Mouse (Mus musculus): ENCODE measurements around the gene Myt1l. TPM values are rescaled to one million over a fixed set of nuclear protein-coding genes. Genes with fewer than 3 reads are reported as not detected.

Gene Myt1l
- polyA plus RNA-seq, 1 experiment from 2014 or later, result not detected

- DNase-seq (ENCODE audit: low spot score) (no peak), ATAC-seq (no peak)
- no peak overlapping the region for H3K9ac ChIP-seq (replicated peaks; ENCODE audit: low read depth)
- TF ChIP-seq EP300 (IDR thresholded peaks at IDR 0.05), result no peak
- TF ChIP-seq CTCF (IDR thresholded peaks at IDR 0.05), result no peak
- no peaks in the 10 kb centered on the region for H3K36me3 ChIP-seq (ENCODE audit: insufficient read depth, low read length)
- H3K4me2 ChIP-seq (replicated peaks; ENCODE audit: low read depth, low read length), result no peak overlapping the region
- no peak overlapping the region for H3K27ac ChIP-seq (ENCODE audit: low read length)
- H3K4me3 ChIP-seq (ENCODE audit: low read depth, low read length), result no peak overlapping the region
- H3K27me3 ChIP-seq (replicated peaks; ENCODE audit: insufficient read depth, low read length), result no peaks in the 10 kb centered on the region
- 36% methylated on average over 7 of the region's 7 CpGs for WGBS
- H3K9me3 ChIP-seq (ENCODE audit: low read length), result no peaks in the 10 kb centered on the region
- no peaks in the 10 kb centered on the region for H3K4me1 ChIP-seq (ENCODE audit: insufficient read depth, low read depth, low read length)
Observed at GRCm38 (mm10) chr12:29872156-29872815, 344.1 kb downstream of the Myt1l start.

- H3K27me3 ChIP-seq (replicated peaks; ENCODE audit: insufficient read depth, low read length), result no peaks in the 10 kb centered on the region
- DNase-seq (ENCODE audit: low spot score), result no peak
- H3K4me1 ChIP-seq (ENCODE audit: insufficient read depth, low read depth, low read length), result no peaks in the 10 kb centered on the region
- 29% methylated on average over 1 of the region's 1 CpGs for WGBS
- no peak overlapping the region for H3K4me2 ChIP-seq (replicated peaks; ENCODE audit: low read depth, low read length)
- no peak for TF ChIP-seq CTCF (IDR thresholded peaks at IDR 0.05)
- no peak for TF ChIP-seq EP300 (IDR thresholded peaks at IDR 0.05)
- no peak overlapping the region for H3K27ac ChIP-seq (ENCODE audit: low read length)
- H3K9ac ChIP-seq (replicated peaks; ENCODE audit: low read depth), result no peak overlapping the region
- H3K9me3 ChIP-seq (ENCODE audit: low read length), result no peaks in the 10 kb centered on the region
- no peak overlapping the region for H3K4me3 ChIP-seq (ENCODE audit: low read depth, low read length)
- no peak for ATAC-seq
- H3K36me3 ChIP-seq (ENCODE audit: insufficient read depth, low read length), result no peaks in the 10 kb centered on the region
Observed at GRCm38 (mm10) chr12:29873281-29873772, 345.1 kb downstream of the Myt1l start.

- Histone ChIP-seq H3K9ac (replicated peaks; ENCODE audit: low read depth) (no peak overlapping the region), H3K4me1 (ENCODE audit: insufficient read depth, low read depth, low read length) (no peaks in the 10 kb centered on the region), H3K4me2 (replicated peaks; ENCODE audit: low read depth, low read length) (no peak overlapping the region), H3K27ac (ENCODE audit: low read length) (no peak overlapping the region), H3K9me3 (ENCODE audit: low read length) (no peaks in the 10 kb centered on the region), H3K36me3 (ENCODE audit: insufficient read depth, low read length) (no peaks in the 10 kb centered on the region), H3K27me3 (replicated peaks; ENCODE audit: insufficient read depth, low read length) (no peaks in the 10 kb centered on the region), H3K4me3 (ENCODE audit: low read depth, low read length) (no peak overlapping the region)
- WGBS, result 80% methylated on average over 10 of the region's 10 CpGs
- ATAC-seq (no peak), DNase-seq (ENCODE audit: low spot score) (no peak)
- TF ChIP-seq EP300 (IDR thresholded peaks at IDR 0.05) (no peak), CTCF (IDR thresholded peaks at IDR 0.05) (no peak)
Observed at GRCm38 (mm10) chr12:29877977-29878376, 349.8 kb downstream of the Myt1l start.

- Histone ChIP-seq H3K4me1 (ENCODE audit: insufficient read depth, low read depth, low read length) (no peaks in the 10 kb centered on the region), H3K27me3 (replicated peaks; ENCODE audit: insufficient read depth, low read length) (no peaks in the 10 kb centered on the region), H3K36me3 (ENCODE audit: insufficient read depth, low read length) (no peaks in the 10 kb centered on the region), H3K27ac (ENCODE audit: low read length) (no peak overlapping the region), H3K9ac (replicated peaks; ENCODE audit: low read depth) (no peak overlapping the region), H3K4me3 (ENCODE audit: low read depth, low read length) (no peak overlapping the region), H3K4me2 (replicated peaks; ENCODE audit: low read depth, low read length) (no peak overlapping the region), H3K9me3 (ENCODE audit: low read length) (no peaks in the 10 kb centered on the region)
- DNase-seq (ENCODE audit: low spot score) (peak; percentile 32), ATAC-seq (no peak)
- WGBS, result 17% methylated on average over 9 of the region's 9 CpGs
- TF ChIP-seq CTCF (IDR thresholded peaks at IDR 0.05) (peak; percentile 81), EP300 (IDR thresholded peaks at IDR 0.05) (no peak)
Observed at GRCm38 (mm10) chr12:29882871-29883617, 354.9 kb downstream of the Myt1l start.

GRCm38 (mm10) chr12:29884376-29884775 is 356.2 kb downstream of the Myt1l start:
- Histone ChIP-seq H3K4me3 (ENCODE audit: low read depth, low read length) (no peak overlapping the region), H3K4me1 (ENCODE audit: insufficient read depth, low read depth, low read length) (no peaks in the 10 kb centered on the region), H3K9me3 (ENCODE audit: low read length) (no peaks in the 10 kb centered on the region), H3K4me2 (replicated peaks; ENCODE audit: low read depth, low read length) (no peak overlapping the region), H3K27me3 (replicated peaks; ENCODE audit: insufficient read depth, low read length) (no peaks in the 10 kb centered on the region), H3K27ac (ENCODE audit: low read length) (no peak overlapping the region), H3K36me3 (ENCODE audit: insufficient read depth, low read length) (no peaks in the 10 kb centered on the region), H3K9ac (replicated peaks; ENCODE audit: low read depth) (no peak overlapping the region)
- ATAC-seq (no peak), DNase-seq (ENCODE audit: low spot score) (no peak)
- TF ChIP-seq CTCF (IDR thresholded peaks at IDR 0.05) (no peak), EP300 (IDR thresholded peaks at IDR 0.05) (no peak)
- WGBS, result 75% methylated on average over 5 of the region's 5 CpGs

- ATAC-seq, result no peak
- Histone ChIP-seq H3K9ac (replicated peaks; ENCODE audit: low read depth) (no peak overlapping the region), H3K4me1 (ENCODE audit: insufficient read depth, low read depth, low read length) (no peaks in the 10 kb centered on the region), H3K27ac (ENCODE audit: low read length) (no peak overlapping the region), H3K27me3 (replicated peaks; ENCODE audit: insufficient read depth, low read length) (no peaks in the 10 kb centered on the region), H3K36me3 (ENCODE audit: insufficient read depth, low read length) (no peaks in the 10 kb centered on the region), H3K4me2 (replicated peaks; ENCODE audit: low read depth, low read length) (no peak overlapping the region), H3K4me3 (ENCODE audit: low read depth, low read length) (no peak overlapping the region), H3K9me3 (ENCODE audit: low read length) (no peaks in the 10 kb centered on the region)
- TF ChIP-seq EP300 (IDR thresholded peaks at IDR 0.05) (no peak), CTCF (IDR thresholded peaks at IDR 0.05) (peak; percentile 82)
- WGBS, result 19% methylated on average over 3 of the region's 3 CpGs
- peak; percentile 33 for DNase-seq (ENCODE audit: low spot score)
Observed at GRCm38 (mm10) chr12:29894669-29895068, 366.5 kb downstream of the Myt1l start.

Data from lung, postnatal 0 days (tissue).